Mouse (Mus musculus) inflammation-experienced regulatory T-cells, adult 6 months (primary cell): ENCODE measurements around the gene Aup1. TPM values are rescaled to one million over a fixed set of nuclear protein-coding genes. Genes with fewer than 3 reads are reported as not detected.

Experiments used
- ATAC-seq: one replicate; pipeline ENCODE4 v1.8.0; 2017
- polyA plus RNA-seq, 3 experiments: library from polyadenylated mRNA; unstranded; fragments of 100-300 nt; shearing (Covaris generic); gene quantifications; one replicate each; pipeline ENCODE4 v1.2.1; 2017

The Aup1 gene
- polyA plus RNA-seq, 3 experiments from 2014 or later, result 423 to 474 (median 448) TPM

GRCm38 (mm10) chr6:83070311-83071219, 16.2 kb downstream of the Aup1 start:
- ATAC-seq, result no peak

GRCm38 (mm10) chr6:83071220-83071619, 16.9 kb downstream of the Aup1 start:
- no peak for ATAC-seq

GRCm38 (mm10) chr6:83074979-83075378, 20.7 kb downstream of the Aup1 start:
- no peak for ATAC-seq

GRCm38 (mm10) chr6:83077630-83078323, 23.5 kb downstream of the Aup1 start, which contains the start of gene Pcgf1:
TSS of gene Pcgf1 (plus strand) at chr6:83077869.
- peak; percentile 38 for ATAC-seq

DNA sequence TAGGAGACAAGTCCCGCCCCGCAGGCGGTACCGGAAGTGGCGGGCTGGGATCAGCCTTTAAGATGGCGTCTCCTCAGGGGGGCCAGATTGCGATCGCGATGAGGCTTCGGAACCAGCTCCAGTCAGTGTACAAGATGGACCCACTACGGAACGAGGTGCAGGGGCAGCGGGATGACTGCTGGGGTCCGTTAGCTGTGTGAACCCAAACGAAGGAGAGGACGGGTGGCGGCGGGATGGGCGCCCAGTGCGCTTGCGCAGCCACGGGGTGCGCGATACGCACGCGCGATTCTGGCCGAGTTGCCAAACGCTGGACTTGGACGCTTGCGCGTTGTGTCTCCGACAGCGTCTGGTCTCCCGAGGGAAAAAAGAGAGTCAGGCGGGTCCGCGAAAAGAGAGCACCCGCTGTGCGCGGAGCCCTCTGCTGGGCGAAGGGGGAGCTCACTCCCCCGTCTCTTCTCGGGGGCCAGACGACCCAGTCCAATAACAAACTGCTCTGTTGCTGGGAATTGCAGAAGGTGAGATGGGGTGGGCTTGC, 24.1 kb downstream of the Aup1 start:
- ATAC-seq, result peak; percentile 90

- ATAC-seq, result no peak
These were observed 25.9 kb downstream of the Aup1 start for GRCm38 (mm10) chr6:83080210-83080609.

- ATAC-seq, result no peak
These were observed 29.2 kb downstream of the Aup1 start for GRCm38 (mm10) chr6:83083497-83083896.

GRCm38 (mm10) chr6:83084477-83084876, 30.2 kb downstream of the Aup1 start:
- no peak for ATAC-seq

GRCm38 (mm10) chr6:83086121-83087035, 32.1 kb downstream of the Aup1 start, which contains the start of gene Lbx2:
TSS of gene Lbx2 (plus strand) at chr6:83086367.
- peak; percentile 21 for ATAC-seq

DNA sequence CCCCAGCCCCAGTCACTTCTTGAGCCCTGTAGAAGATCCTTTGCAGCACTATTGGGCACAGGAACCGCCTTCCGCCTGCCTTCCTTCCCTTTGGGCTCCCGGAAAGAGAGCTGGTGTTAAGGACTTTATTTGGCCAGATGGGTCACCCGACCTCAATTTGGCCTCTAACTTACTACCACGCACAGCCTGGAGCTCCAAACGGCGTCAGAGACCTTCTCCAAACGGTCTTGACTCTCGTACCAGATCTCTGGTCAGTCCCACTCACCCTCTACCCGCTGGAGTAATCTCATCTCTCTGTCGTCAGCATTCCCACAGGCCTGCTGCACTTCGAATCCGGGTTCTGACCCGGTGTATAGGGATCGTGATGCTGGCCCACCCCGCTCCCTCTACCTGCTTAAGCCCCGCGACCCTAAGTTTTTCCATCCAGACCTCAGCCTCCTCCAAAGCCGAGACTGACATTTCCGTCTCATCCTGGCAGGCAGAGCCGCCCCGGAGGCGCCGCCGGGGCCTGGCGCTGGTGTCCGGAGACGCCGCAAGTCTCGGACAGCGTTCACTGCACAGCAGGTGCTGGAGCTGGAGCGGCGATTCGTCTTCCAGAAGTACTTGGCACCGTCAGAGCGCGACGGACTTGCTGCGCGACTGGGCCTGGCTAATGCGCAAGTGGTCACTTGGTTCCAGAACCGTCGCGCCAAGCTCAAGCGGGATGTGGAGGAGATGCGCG, 33.0 kb downstream of the Aup1 start:
- peak; percentile 43 for ATAC-seq

DNA sequence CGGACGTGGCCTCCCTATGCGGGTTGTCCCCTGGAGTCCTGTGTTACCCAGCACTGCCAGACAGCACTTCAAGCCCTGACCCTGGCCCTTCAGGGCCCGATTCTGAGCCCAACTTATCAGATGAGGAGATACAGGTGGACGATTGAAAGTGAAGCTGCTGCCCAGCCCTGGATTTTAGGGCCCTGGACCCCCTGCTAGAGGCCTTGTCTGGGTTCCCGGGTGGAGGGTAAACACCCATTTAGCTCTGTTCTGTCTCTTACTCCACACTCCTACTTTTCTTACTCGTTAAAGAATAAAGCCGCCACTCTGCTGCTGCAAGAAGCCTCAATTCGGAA, 33.6 kb downstream of the Aup1 start:
- ATAC-seq, result no peak

GRCm38 (mm10) chr6:83092416-83093127, 38.3 kb downstream of the Aup1 start:
- no peak for ATAC-seq

GRCm38 (mm10) chr6:83095968-83096367, 41.6 kb downstream of the Aup1 start:
- peak; percentile 98 for ATAC-seq

DNA sequence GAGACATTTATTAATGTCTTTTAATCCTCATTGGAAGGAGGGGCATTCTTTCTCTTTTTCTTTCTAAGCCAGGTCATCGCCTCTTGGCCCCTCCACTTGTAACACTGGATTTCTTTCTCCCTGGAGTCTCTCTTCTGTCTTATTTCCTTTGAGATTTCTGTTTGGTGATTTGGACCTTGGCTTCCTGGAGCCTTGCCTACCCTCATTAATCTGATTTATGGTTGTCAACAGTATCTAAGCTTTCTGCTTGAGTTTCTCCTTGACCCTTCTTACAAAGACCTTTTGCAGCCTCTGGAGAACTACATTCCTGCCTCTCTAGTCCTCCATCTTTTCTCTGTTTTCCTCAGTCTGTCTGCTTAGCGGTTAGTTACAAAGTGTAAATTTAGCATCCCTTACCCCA, 44.1 kb downstream of the Aup1 start:
- ATAC-seq, result no peak

GRCm38 (mm10) chr6:83101316-83101687, 47.0 kb downstream of the Aup1 start, which contains the start of the genes Ccdc142 and Gm42688:
TSS of gene Ccdc142 (plus strand) at chr6:83101601.
TSS of gene Gm42688 (plus strand) at chr6:83101617.
- ATAC-seq, result peak; percentile 91

DNA sequence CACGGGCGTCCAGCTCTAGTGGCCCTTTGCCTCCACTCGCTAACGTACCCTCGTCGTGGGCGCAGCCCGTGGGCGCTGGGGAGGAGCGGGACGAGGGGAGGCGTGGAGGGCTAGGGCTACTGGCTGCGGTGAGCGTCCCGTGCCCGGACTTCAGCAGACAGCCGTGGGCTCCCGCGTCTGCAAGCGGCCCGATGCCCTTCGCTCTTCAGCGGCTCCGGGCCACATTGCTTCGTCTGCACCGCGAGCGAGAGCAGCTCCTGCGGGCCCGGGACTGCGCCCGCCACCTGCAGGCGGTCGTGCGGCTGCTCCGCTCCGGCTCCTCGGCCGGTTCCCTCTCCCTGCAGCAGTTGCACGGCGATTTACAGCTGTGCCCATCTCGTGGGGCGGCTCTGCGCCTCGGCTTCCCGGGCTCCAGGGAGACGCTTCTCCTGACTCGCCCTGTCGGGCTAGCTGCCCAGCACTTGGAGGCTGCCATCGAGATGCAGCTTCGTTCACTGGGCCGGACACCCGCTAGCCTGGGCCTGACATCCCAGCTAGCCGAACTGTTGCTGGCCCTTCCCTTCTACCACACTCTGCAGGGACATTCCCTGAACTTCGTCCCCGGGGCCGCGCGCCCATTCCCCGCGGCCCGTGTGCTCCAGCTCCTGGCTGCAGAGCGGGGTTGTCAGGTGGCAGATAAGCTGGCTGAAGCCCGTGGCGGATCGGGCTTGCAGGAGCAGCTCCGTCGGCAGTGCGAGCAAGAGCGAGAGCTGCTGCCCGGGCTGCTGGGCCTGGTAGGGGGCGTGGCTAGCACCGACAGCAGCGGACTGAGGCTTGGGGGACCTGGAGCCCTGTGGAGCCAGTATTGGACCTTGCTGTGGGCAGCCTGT, 47.6 kb downstream of the Aup1 start:
- ATAC-seq, result peak; percentile 75

DNA sequence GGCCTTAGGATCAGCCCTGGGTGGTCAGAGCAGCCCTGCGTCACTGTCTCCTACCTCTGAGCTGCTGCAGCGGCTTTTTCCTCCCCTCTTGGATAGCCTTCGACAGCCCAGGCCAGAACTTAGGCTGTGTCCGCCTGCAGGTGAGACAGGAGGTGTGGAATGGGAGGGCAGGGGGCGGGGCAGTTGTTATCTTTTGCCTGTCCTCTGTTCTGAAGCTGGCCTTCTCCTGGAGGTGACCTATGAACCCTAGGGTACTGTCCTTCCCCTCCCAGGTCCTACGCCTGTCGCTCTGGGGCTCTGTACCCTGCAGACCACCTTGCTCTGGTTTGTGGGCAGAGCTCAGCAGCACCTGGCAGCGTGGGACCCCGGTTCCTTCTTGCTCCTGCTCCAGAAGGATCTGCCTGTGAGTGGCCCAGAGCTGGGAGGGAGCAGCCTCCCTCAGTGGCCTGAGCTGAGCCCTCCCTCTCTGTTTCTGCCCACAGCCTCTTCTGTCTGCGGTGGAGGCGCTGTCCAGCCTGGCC, 48.9 kb downstream of the Aup1 start:
- ATAC-seq, result no peak

GRCm38 (mm10) chr6:83104158-83104557, 49.8 kb downstream of the Aup1 start:
- ATAC-seq, result no peak
